Mouse (Mus musculus) embryonic facial prominence, embryonic 13.5 days (tissue): ENCODE data around the gene Uqcc3. TPM values are rescaled to one million over a fixed set of nuclear protein-coding genes. Genes with fewer than 3 reads are reported as not detected.

ENCODE experiments used
- microRNA-seq: library from miRNA; unstranded; fragments of <30 nt; microRNA quantifications from one replicate; pipeline ENCODE4, GENCODE M21; 2016
- polyA plus RNA-seq: library from polyadenylated mRNA; unstranded; fragments of >200 nt; fragmentation: Nextera tagmentation; extraction: Ambion mirVana; gene quantifications from 2 replicates; pipeline ENCODE4 v1.2.1, GENCODE M21; 2015

Gene Uqcc3
- polyA plus RNA-seq, 1 experiment from 2014 or later = 72.3 TPM

Small RNA genes lying within 50 kb of the gene (microRNA-seq; reads per million reads assigned to microRNA genes)
- gene Mir5136 = not detected

Other genes starting within 250 kb of the Uqcc3 start
- gene Chrm1, start 217.1 kb downstream of the Uqcc3 start, polyA plus RNA-seq = 0.66 and 1.4 TPM in 2 replicates
- gene Slc3a2, start 157.6 kb downstream of the Uqcc3 start, polyA plus RNA-seq = 99.9 and 116 TPM in 2 replicates
- 88.6 and 100 TPM in 2 replicates for gene Wdr74, start 145.1 kb downstream of the Uqcc3 start, polyA plus RNA-seq
- gene 1700092M07Rik, start 140.2 kb downstream of the Uqcc3 start, polyA plus RNA-seq = 2.2 and 2.7 TPM in 2 replicates
- 182 and 184 TPM in 2 replicates for gene Stx5a, start 139.5 kb downstream of the Uqcc3 start, polyA plus RNA-seq
- gene Nxf1, start 123.8 kb downstream of the Uqcc3 start, polyA plus RNA-seq = 199 and 230 TPM in 2 replicates
- 211 and 227 TPM in 2 replicates for gene Tmem223, start 109.9 kb downstream of the Uqcc3 start, polyA plus RNA-seq
- 67.6 and 76.1 TPM in 2 replicates for gene Tmem179b, start 106.5 kb downstream of the Uqcc3 start, polyA plus RNA-seq
- 28.5 and 35.6 TPM in 2 replicates for gene Taf6l, start 94.5 kb downstream of the Uqcc3 start, polyA plus RNA-seq
- 175 and 178 TPM in 2 replicates for gene Polr2g, start 82.3 kb downstream of the Uqcc3 start, polyA plus RNA-seq
- 5.5 and 6.0 TPM in 2 replicates for gene Zbtb3, start 78.4 kb downstream of the Uqcc3 start, polyA plus RNA-seq
- gene Ttc9c, start 61.6 kb downstream of the Uqcc3 start, polyA plus RNA-seq = 78.7 and 82.9 TPM in 2 replicates
- 7.4 and 7.6 TPM in 2 replicates for gene Hnrnpul2, start 60.9 kb downstream of the Uqcc3 start, polyA plus RNA-seq
- not detected in 2 replicates for gene AC129217.1, start 51.1 kb downstream of the Uqcc3 start, polyA plus RNA-seq
- gene Bscl2, start 43.5 kb downstream of the Uqcc3 start, polyA plus RNA-seq = 52.6 and 53.3 TPM in 2 replicates
- gene Gng3, start 41.7 kb downstream of the Uqcc3 start, polyA plus RNA-seq = 10.4 and 10.6 TPM in 2 replicates
- 0.65 and 0.74 TPM in 2 replicates for gene Lrrn4cl, start 30.2 kb downstream of the Uqcc3 start, polyA plus RNA-seq
- 184 and 189 TPM in 2 replicates for gene Ubxn1, start 9.4 kb downstream of the Uqcc3 start, polyA plus RNA-seq
- gene Lbhd1, start 2.8 kb upstream of the Uqcc3 start, polyA plus RNA-seq = 56.0 and 91.0 TPM in 2 replicates
- not detected in 2 replicates for gene Gm49403, start 3.0 kb upstream of the Uqcc3 start, polyA plus RNA-seq
- 84.9 and 90.0 TPM in 2 replicates for gene 1810009A15Rik, start 7.9 kb upstream of the Uqcc3 start, polyA plus RNA-seq
- not detected in 2 replicates for gene Gm49416, start 8.0 kb upstream of the Uqcc3 start, polyA plus RNA-seq
- gene Ints5, start 12.1 kb upstream of the Uqcc3 start, polyA plus RNA-seq = 36.7 and 42.6 TPM in 2 replicates
- 107 and 108 TPM in 2 replicates for gene Ganab, start 17.1 kb upstream of the Uqcc3 start, polyA plus RNA-seq
- gene B3gat3, start 39.5 kb upstream of the Uqcc3 start, polyA plus RNA-seq = 44.7 and 54.6 TPM in 2 replicates
- 2.7 and 3.3 TPM in 2 replicates for gene Rom1, start 48.4 kb upstream of the Uqcc3 start, polyA plus RNA-seq
- 32.3 and 32.8 TPM in 2 replicates for gene Eml3, start 48.6 kb upstream of the Uqcc3 start, polyA plus RNA-seq
- 187 and 189 TPM in 2 replicates for gene Mta2, start 61.0 kb upstream of the Uqcc3 start, polyA plus RNA-seq
- 33.6 and 34.5 TPM in 2 replicates for gene Tut1, start 72.9 kb upstream of the Uqcc3 start, polyA plus RNA-seq
- 481 and 529 TPM in 2 replicates for gene Eef1g, start 86.1 kb upstream of the Uqcc3 start, polyA plus RNA-seq
- 51.0 and 57.8 TPM in 2 replicates for gene Ahnak, start 108.4 kb upstream of the Uqcc3 start, polyA plus RNA-seq
- gene Scgb1a1, start 207.0 kb upstream of the Uqcc3 start, polyA plus RNA-seq = not detected in 2 replicates